Mouse (Mus musculus) intestine, postnatal 0 days (tissue): ENCODE data around the gene Sstr4. TPM values are rescaled to one million over a fixed set of nuclear protein-coding genes. Genes with fewer than 3 reads are reported as not detected.

Experiments used
- ATAC-seq: fragments of 200-750 bp; cut with Nextera tagmentation; 2 replicates; pipeline ENCODE4 v1.8.0; 2017; ENCODE audit warnings: mild to moderate bottlenecking, moderate TSS enrichment, moderate library complexity
- H3K27ac ChIP-seq: fragments of 300-500 bp; sonication (generic); 2 replicates; pipeline ENCODE4 v1.5.1; 2014; ENCODE audit warnings: mild to moderate bottlenecking, low read depth, low read length, moderate library complexity
- H3K27me3 ChIP-seq: fragments of 300-500 bp; sonication (generic); replicated peaks from 2 replicates; pipeline ENCODE4 v1.6.1; 2014; ENCODE audit warnings: low read length, mixed read lengths; ENCODE audit not compliant: control insufficient read depth, insufficient read depth
- H3K36me3 ChIP-seq: fragments of 300-500 bp; sonication (generic); 2 replicates; pipeline ENCODE4 v1.6.1; 2014; ENCODE audit warnings: mild to moderate bottlenecking, moderate library complexity; ENCODE audit not compliant: control insufficient read depth, insufficient read depth
- H3K4me1 ChIP-seq: fragments of 300-500 bp; sonication (generic); replicated peaks from 2 replicates; pipeline ENCODE4 v1.6.1; 2014; ENCODE audit warnings: antibody characterized with exemption, low read length, mixed read lengths; ENCODE audit not compliant: control insufficient read depth, insufficient read depth
- H3K4me2 ChIP-seq: fragments of 300-500 bp; sonication (generic); replicated peaks from 2 replicates; pipeline ENCODE4 v1.6.1; 2014; ENCODE audit warnings: low read depth, mild to moderate bottlenecking, moderate library complexity
- H3K4me3 ChIP-seq: fragments of 300-500 bp; sonication (generic); 2 replicates; pipeline ENCODE4 v1.5.1; 2014; ENCODE audit warnings: low read depth, low read length
- H3K9ac ChIP-seq: fragments of 300-500 bp; sonication (generic); 2 replicates; pipeline ENCODE4 v1.6.1; 2014; ENCODE audit warnings: mild to moderate bottlenecking, low read depth, low read length
- H3K9me3 ChIP-seq: fragments of 300-500 bp; sonication (generic); 2 replicates; pipeline ENCODE4 v1.6.1; 2016; ENCODE audit warnings: mixed run types; ENCODE audit not compliant: control insufficient read depth
- CTCF ChIP-seq: sonication (generic); IDR thresholded peaks from 2 replicates; pipeline ENCODE4 v1.5.1; 2016; ENCODE audit warnings: low read depth, mild to moderate bottlenecking, control low read depth, antibody characterized with exemption, moderate library complexity
- WGBS: fragments of 180-500 bp; shearing (Covaris S2); extraction: QIAGEN DNeasy Blood & Tissue Kit; methylation state at CpG from one replicate; pipeline ENCODE4 v1.1.7; 2014; 5-methylcytosine and 5-hydroxymethylcytosine counted together
- polyA plus RNA-seq: library from polyadenylated mRNA; unstranded; fragments of >200 nt; fragmentation: Nextera tagmentation; extraction: Ambion mirVana; gene quantifications from 2 replicates; pipeline ENCODE4 v1.2.1, GENCODE M21; 2015

Gene Sstr4
- polyA plus RNA-seq, 1 experiment from 2014 or later = 0.78 TPM

DNA sequence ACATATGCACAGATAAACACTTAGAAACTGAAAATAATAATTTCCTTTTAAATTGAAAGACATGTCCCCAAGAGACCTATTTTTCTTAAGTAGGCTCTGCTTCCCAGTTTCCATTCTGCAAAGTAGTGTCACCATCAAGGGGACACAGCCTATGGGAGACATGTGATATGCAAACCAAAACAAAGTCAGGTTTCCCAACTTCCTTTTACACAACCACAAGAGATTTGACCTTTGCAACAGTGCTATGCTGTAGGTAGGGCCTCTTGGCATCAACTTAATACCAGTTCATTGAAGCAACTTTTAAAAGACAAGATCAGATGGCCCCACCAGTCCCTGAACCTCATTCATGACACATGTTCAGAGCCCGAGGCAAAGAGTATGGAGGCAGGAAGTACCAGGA lies 2.0 kb upstream of the Sstr4 start:
- H3K9ac ChIP-seq = no peak overlapping the region
- no peaks in the 10 kb centered on the region for H3K9me3 ChIP-seq
- WGBS = 45% methylated on average over 1 of the region's 1 CpGs
- H3K4me2 ChIP-seq = no peak overlapping the region
- 0 out of 2 replicates have a peak, but pooled peaks cover 8% of the 10 kb centered on the region for H3K4me1 ChIP-seq
- H3K27me3 ChIP-seq = peaks cover 7% of the 10 kb centered on the region
- TF ChIP-seq CTCF = no peak
- H3K36me3 ChIP-seq = no peaks in the 10 kb centered on the region
- no peak overlapping the region for H3K4me3 ChIP-seq
- peak; percentile 71 for ATAC-seq
- H3K27ac ChIP-seq = peak overlapping the region; percentile 35; the same call in 1 of the 2 replicates

DNA sequence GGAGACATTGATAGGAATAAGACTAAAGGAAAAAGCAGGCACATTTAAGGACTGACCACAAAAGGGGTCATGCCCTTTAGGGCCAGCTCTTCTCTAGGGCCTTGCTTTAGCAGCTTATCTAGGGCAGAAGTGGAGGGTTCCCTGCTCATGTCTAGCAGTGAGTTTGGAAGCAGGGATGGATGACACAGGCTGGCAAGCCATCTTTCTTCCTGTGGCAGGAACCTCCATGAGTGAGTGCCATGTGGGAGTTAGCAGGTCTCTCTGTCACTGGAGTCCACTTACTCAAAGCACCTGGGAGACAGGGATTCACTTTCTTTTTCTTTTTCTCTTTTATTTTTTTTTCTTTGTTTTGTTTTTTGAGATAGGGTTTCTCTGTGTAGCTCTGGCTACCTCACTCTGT lies 1.3 kb upstream of the Sstr4 start:
- Histone ChIP-seq H3K4me1 (peaks cover 11% of the 10 kb centered on the region; the same call in 1 of the 2 replicates), H3K27ac (peak overlapping the region; percentile 35; the same call in 1 of the 2 replicates), H3K9ac (no peak overlapping the region), H3K4me3 (no peak overlapping the region), H3K9me3 (no peaks in the 10 kb centered on the region), H3K4me2 (no peak overlapping the region), H3K36me3 (no peaks in the 10 kb centered on the region), H3K27me3 (peaks cover 7% of the 10 kb centered on the region)
- no peak for TF ChIP-seq CTCF
- ATAC-seq = no peak

DNA sequence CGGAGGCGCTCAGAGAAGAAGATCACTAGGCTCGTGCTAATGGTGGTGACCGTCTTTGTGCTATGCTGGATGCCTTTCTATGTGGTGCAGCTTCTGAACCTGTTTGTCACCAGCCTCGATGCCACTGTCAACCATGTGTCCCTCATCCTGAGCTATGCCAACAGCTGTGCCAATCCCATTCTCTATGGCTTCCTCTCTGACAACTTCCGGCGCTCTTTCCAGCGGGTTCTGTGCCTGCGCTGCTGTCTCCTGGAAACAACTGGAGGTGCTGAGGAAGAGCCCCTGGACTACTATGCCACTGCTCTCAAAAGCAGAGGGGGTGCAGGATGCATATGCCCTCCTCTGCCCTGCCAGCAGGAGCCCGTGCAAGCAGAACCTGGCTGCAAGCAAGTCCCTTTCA lies 1.1 kb downstream of the Sstr4 start:
- no peak overlapping the region for H3K9ac ChIP-seq

DNA sequence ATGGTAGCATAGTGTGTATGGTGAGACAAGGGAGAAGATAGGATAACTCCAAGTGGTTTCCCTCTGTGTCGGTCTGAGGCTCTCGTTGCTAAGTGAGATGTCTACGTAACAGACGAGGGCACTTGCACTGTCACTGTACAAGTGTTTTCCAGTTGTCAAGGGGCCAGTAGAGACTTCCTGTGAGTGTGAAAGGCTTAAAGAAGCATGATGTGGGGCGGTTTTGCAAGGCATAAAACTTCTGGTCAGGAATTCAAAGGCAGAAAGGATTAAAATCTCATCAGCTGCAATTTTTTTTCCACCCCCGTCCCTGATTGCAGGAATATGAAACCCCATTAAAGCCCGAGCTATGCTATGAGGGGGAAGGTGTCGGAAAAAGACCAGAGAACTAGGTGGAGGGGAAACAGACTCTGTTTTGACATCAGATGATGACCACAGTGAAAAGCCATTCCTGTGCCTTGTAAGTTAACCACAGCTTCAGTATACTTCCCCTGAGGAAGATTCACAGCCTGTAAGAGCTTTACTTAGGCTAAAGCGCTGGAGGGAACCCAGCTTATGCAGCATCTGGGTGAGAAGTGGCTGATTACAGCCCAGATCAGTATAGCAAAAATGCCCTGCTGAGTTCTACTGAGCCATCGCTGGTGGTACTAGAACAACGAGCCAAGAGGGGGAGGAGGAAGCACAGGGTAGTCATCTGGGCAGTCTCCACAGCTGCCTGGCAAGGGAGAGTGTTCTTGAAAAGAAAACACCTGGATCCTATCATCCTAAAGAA lies 2.1 kb downstream of the Sstr4 start:
- no peak for ATAC-seq
- H3K36me3 ChIP-seq = no peaks in the 10 kb centered on the region
- no peak overlapping the region for H3K27ac ChIP-seq
- peaks cover 11% of the 10 kb centered on the region; the same call in 1 of the 2 replicates for H3K4me1 ChIP-seq
- peaks cover 7% of the 10 kb centered on the region for H3K27me3 ChIP-seq
- TF ChIP-seq CTCF = no peak
- no peak overlapping the region for H3K9ac ChIP-seq
- WGBS = 47% methylated on average over 11 of the region's 11 CpGs
- H3K4me2 ChIP-seq = no peak overlapping the region
- no peaks in the 10 kb centered on the region for H3K9me3 ChIP-seq
- H3K4me3 ChIP-seq = no peak overlapping the region

More for the DNA sequence above, 1.1 kb downstream of the Sstr4 start:
- no peak for ATAC-seq
- Histone ChIP-seq H3K4me2 (peak overlapping the region; percentile 90), H3K36me3 (no peaks in the 10 kb centered on the region), H3K4me3 (no peak overlapping the region), H3K9me3 (no peaks in the 10 kb centered on the region), H3K4me1 (peaks cover 11% of the 10 kb centered on the region; the same call in 1 of the 2 replicates), H3K27ac (no peak overlapping the region), H3K27me3 (peaks cover 7% of the 10 kb centered on the region)
- no peak for TF ChIP-seq CTCF
- 70% methylated on average over 10 of the region's 10 CpGs for WGBS

DNA sequence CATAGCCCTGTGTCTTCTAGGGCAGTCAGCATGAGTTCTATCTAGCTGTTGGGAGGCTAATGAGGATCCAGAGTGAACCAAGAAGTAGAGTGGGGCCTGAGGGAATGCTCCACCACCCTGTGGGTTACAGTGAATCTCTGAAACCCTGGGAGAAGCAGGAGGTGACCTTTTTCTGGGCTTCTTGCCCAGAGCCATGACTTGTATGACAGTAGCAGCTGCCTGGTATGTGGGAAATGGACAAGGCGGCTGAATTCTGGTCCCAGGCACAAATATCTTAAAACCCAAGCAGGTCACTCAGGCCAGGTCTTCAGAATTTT lies 2.6 kb downstream of the Sstr4 start:
- no peak overlapping the region for H3K27ac ChIP-seq
- no peak overlapping the region for H3K4me3 ChIP-seq
- H3K9me3 ChIP-seq = no peaks in the 10 kb centered on the region
- no peaks in the 10 kb centered on the region for H3K36me3 ChIP-seq
- H3K9ac ChIP-seq = no peak overlapping the region
- TF ChIP-seq CTCF = no peak
- no peak overlapping the region for H3K4me2 ChIP-seq
- peaks cover 7% of the 10 kb centered on the region for H3K27me3 ChIP-seq
- WGBS = 52% methylated on average over 1 of the region's 1 CpGs
- H3K4me1 ChIP-seq = peaks cover 11% of the 10 kb centered on the region; the same call in 1 of the 2 replicates
- no peak for ATAC-seq

DNA sequence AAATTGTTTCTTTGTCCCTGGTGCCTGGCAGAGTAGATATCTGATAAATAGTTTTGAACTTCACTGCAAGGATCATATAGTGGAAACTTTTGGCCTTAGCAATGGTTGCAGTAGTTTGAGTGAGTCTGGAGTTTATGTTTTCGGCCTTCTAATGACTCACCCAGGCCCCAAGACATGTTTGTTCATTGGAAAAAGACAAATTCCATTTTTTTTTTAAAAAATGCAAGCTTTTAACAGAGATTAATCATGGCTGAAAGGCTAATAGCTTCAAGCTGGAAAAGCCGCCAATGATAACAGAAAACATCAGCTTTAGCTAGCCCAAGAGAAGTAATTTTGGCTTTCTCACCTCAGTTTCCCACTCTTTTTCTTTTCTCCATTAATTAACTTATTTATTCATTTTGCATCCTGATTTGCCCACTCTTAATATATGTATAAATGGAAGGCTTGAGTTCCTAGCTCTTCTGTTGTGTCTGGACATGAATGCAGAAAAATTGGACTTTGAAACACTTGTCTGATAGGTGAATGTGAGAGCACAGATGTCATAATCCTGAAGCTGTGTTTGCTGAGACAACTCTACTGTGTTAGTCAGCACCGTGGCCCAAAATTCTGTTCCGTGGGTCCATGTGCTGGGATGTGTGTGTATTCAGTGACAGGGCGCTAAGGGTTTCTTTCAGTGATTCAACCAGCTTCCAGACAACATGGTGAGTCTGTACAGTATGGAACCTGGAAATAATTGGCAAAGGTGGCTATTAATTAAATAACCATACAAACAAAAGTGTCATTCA lies 3.9 kb downstream of the Sstr4 start:
- Histone ChIP-seq H3K4me1 (peaks cover 3% of the 10 kb centered on the region; the same call in 1 of the 2 replicates), H3K27ac (no peak overlapping the region), H3K4me2 (no peak overlapping the region), H3K27me3 (peaks cover 7% of the 10 kb centered on the region), H3K9me3 (no peaks in the 10 kb centered on the region), H3K36me3 (no peaks in the 10 kb centered on the region), H3K9ac (no peak overlapping the region), H3K4me3 (no peak overlapping the region)
- WGBS = 77% methylated on average over 5 of the region's 5 CpGs
- no peak for ATAC-seq
- no peak for TF ChIP-seq CTCF
